Mouse (Mus musculus) forebrain, embryonic 15.5 days (tissue): ENCODE measurements at regions not wholly inside any gene's neighbourhood (a gene's known extent, or its start where the extent isn't known, plus 50 kb on each side); places are given as distances from the start of the nearest gene placed in this dataset.
A peak's percentile ranks its signal among the peaks of the same experiment; 100 is the strongest.
"Not testable (repeated sequence)": the region's sequence is repeated elsewhere in the genome, so short reads cannot be mapped to it uniquely, and the experiment has no call there.

ENCODE experiments used
- ATAC-seq: fragments of 200-750 bp; cut with Nextera tagmentation; replicated peaks from 2 replicates; pipeline ENCODE4 v1.8.0; 2017; ENCODE audit warnings: mild to moderate bottlenecking, moderate TSS enrichment, moderate library complexity
- H3K27ac ChIP-seq: fragments of 300-500 bp; sonication (generic); replicated peaks from 2 replicates; pipeline ENCODE4 v1.5.1; 2015; ENCODE audit warnings: mild to moderate bottlenecking, inconsistent platforms
- H3K27me3 ChIP-seq: fragments of 300-500 bp; sonication (generic); 2 replicates; pipeline ENCODE4 v1.6.1; 2015; ENCODE audit warnings: inconsistent platforms
- H3K36me3 ChIP-seq: fragments of 300-500 bp; sonication (generic); 2 replicates; pipeline ENCODE4 v1.6.1; 2015; ENCODE audit warnings: mild to moderate bottlenecking, inconsistent platforms
- H3K4me1 ChIP-seq: fragments of 300-500 bp; sonication (generic); 2 replicates; pipeline ENCODE4 v1.6.1; 2015; ENCODE audit warnings: inconsistent platforms
- H3K4me2 ChIP-seq: fragments of 300-500 bp; sonication (generic); replicated peaks from 2 replicates; pipeline ENCODE4 v1.6.1; 2015; ENCODE audit warnings: mild to moderate bottlenecking, inconsistent platforms
- H3K4me3 ChIP-seq: fragments of 300-500 bp; sonication (generic); 2 replicates; pipeline ENCODE4 v1.5.1; 2015; ENCODE audit warnings: mild to moderate bottlenecking, inconsistent platforms
- H3K9ac ChIP-seq: fragments of 300-500 bp; sonication (generic); replicated peaks from 2 replicates; pipeline ENCODE4 v1.6.1; 2015; ENCODE audit warnings: mild to moderate bottlenecking, inconsistent platforms
- H3K9me3 ChIP-seq: fragments of 300-500 bp; sonication (generic); 2 replicates; pipeline ENCODE4 v1.6.1; 2016; ENCODE audit warnings: inconsistent platforms
- WGBS: fragments of 180-500 bp; shearing (Covaris S2); methylation state at CpG from one replicate; pipeline ENCODE4 v1.1.7; 2015; ENCODE audit warnings: mixed read lengths; 5-methylcytosine and 5-hydroxymethylcytosine counted together

DNA sequence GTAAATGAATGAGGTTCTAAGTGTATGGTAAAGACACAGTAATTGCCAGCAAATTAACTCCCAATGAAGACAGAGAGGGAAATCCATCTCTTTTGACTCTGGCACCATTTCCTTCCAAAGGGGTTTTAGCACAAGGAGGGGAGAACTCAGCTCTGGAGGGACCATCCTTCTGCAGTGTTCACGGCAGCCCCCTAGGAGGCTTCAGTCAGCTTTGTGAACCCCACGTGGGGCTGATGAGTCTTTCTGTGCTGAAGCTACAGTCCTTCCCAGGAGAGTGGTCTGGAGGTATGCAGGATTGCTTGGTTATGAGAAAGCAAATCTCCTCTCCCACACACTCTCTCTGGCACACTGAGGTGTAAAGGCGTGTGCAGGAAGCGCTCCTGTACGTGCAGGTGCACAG, 280.7 kb downstream of the Setd4 start:
- no peak overlapping the region for H3K4me3 ChIP-seq
- no peak for ATAC-seq
- no peak overlapping the region for H3K9ac ChIP-seq
- H3K4me1 ChIP-seq = no peaks in the 10 kb centered on the region
- H3K9me3 ChIP-seq = peaks cover 4% of the 10 kb centered on the region
- WGBS = 71% methylated on average over 5 of the region's 5 CpGs
- no peaks in the 10 kb centered on the region for H3K27me3 ChIP-seq
- H3K27ac ChIP-seq = no peak overlapping the region
- H3K36me3 ChIP-seq = no peaks in the 10 kb centered on the region
- H3K4me2 ChIP-seq = no peak overlapping the region

GRCm38 (mm10) chr16:93319581-93319980, 284.3 kb downstream of the Setd4 start:
- Histone ChIP-seq H3K27ac (no peak overlapping the region), H3K4me2 (no peak overlapping the region), H3K9ac (no peak overlapping the region), H3K36me3 (no peaks in the 10 kb centered on the region), H3K4me1 (no peaks in the 10 kb centered on the region), H3K27me3 (no peaks in the 10 kb centered on the region), H3K9me3 (peaks cover 3% of the 10 kb centered on the region), H3K4me3 (no peak overlapping the region)
- no peak for ATAC-seq
- 80% methylated on average over 5 of the region's 5 CpGs for WGBS

DNA sequence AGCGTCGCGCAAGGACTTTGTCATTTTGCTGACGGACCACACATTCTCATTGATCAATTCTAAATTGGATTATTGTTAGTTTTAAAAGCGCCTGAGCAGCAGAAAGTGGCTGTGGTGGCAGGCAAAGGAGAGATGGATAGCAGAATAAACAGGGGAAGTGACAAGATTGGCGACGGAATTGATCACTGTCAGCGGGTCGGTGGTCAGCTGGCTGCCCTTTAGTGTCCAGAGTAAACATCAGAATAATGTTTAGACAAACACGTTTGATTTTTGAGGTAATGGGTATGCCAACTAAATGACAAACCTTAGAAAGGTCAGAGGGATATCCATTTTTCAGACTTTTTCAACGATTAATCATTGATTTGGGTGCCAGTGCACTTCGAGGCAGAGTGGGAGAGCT, 292.2 kb downstream of the Setd4 start:
- H3K36me3 ChIP-seq = no peaks in the 10 kb centered on the region
- no peaks in the 10 kb centered on the region for H3K27me3 ChIP-seq
- no peaks in the 10 kb centered on the region for H3K9me3 ChIP-seq
- no peak overlapping the region for H3K27ac ChIP-seq
- no peak overlapping the region for H3K9ac ChIP-seq
- H3K4me3 ChIP-seq = no peak overlapping the region
- no peak for ATAC-seq
- H3K4me2 ChIP-seq = no peak overlapping the region
- 70% methylated on average over 12 of the region's 12 CpGs for WGBS
- no peaks in the 10 kb centered on the region for H3K4me1 ChIP-seq

- Histone ChIP-seq H3K36me3 (no peaks in the 10 kb centered on the region), H3K4me1 (no peaks in the 10 kb centered on the region), H3K9me3 (no peaks in the 10 kb centered on the region), H3K4me3 (no peak overlapping the region), H3K9ac (no peak overlapping the region), H3K27ac (no peak overlapping the region), H3K27me3 (no peaks in the 10 kb centered on the region), H3K4me2 (no peak overlapping the region)
- 90% methylated on average over 2 of the region's 2 CpGs for WGBS
- no peak for ATAC-seq
Observed at GRCm38 (mm10) chr16:93308666-93309360, 295.1 kb downstream of the Setd4 start.

DNA sequence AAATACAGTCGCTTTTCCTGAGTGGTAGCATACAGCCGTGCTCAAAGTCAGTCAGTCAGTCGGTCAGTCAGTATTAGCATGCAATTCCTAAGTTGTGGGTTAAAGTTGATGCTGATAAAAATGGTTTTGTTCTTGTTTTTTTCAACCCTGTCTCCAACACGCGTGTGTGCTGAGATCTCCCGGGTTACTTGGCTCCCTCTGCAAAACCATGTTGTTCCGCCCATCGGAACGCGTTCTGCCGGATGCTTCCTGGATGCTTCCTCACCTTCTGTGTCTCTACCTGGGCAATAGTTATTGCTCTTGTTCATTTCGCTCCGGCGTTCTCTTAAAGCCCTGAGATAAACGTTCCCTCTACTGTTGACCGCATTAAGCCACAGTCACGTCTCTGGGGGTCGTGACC, 296.9 kb downstream of the Setd4 start:
- no peak overlapping the region for H3K9ac ChIP-seq
- no peaks in the 10 kb centered on the region for H3K4me1 ChIP-seq
- H3K4me3 ChIP-seq = no peak overlapping the region
- no peaks in the 10 kb centered on the region for H3K27me3 ChIP-seq
- H3K36me3 ChIP-seq = no peaks in the 10 kb centered on the region
- no peak overlapping the region for H3K4me2 ChIP-seq
- WGBS = 95% methylated on average over 18 of the region's 18 CpGs
- H3K27ac ChIP-seq = no peak overlapping the region
- no peak for ATAC-seq
- H3K9me3 ChIP-seq = no peaks in the 10 kb centered on the region

- not testable (repeated sequence) for H3K4me1 ChIP-seq, H3K4me3 ChIP-seq, H3K27ac ChIP-seq, H3K4me2 ChIP-seq, H3K36me3 ChIP-seq, H3K9me3 ChIP-seq, H3K9ac ChIP-seq, ATAC-seq, H3K27me3 ChIP-seq
- WGBS = 51% methylated on average over 7 of the region's 7 CpGs
Observed at GRCm38 (mm10) chr16:93306140-93306539, 297.7 kb downstream of the Setd4 start.

DNA sequence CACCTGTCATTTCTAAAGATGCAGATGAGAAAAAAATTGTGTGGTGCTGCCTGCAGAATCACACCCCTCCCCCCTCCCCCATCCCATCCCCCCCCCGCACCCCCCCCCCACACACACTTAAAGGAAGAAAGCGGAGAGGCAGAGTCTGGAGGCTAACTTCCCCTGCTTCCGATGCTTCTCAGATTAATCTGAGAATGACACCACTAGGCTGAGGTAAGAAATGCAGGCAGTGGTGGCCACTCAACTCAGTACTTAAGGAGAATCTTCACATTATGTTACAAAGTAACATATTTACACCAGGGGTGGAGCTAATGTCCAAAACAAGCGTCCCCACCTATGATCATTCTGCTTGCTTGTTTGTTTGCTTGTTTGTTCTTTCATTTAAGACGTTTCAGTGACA, 309.4 kb downstream of the Setd4 start:
- no peaks in the 10 kb centered on the region for H3K36me3 ChIP-seq
- ATAC-seq = no peak
- peaks cover 11% of the 10 kb centered on the region; the same call in 1 of the 2 replicates for H3K4me1 ChIP-seq
- no peak overlapping the region for H3K4me2 ChIP-seq
- no peak overlapping the region for H3K9ac ChIP-seq
- H3K9me3 ChIP-seq = no peaks in the 10 kb centered on the region
- H3K27ac ChIP-seq = no peak overlapping the region
- no peak overlapping the region for H3K4me3 ChIP-seq
- 0 out of 2 replicates have a peak, but pooled peaks cover 2% of the 10 kb centered on the region for H3K27me3 ChIP-seq
- WGBS = 38% methylated on average over 5 of the region's 5 CpGs

- peak; percentile 74 for ATAC-seq
- Histone ChIP-seq H3K9me3 (no peaks in the 10 kb centered on the region), H3K9ac (no peak overlapping the region), H3K27me3 (0 out of 2 replicates have a peak, but pooled peaks cover 2% of the 10 kb centered on the region), H3K4me3 (no peak overlapping the region), H3K27ac (no peak overlapping the region), H3K4me1 (peaks cover 11% of the 10 kb centered on the region; the same call in 1 of the 2 replicates), H3K36me3 (no peaks in the 10 kb centered on the region), H3K4me2 (no peak overlapping the region)
- 30% methylated on average over 13 of the region's 13 CpGs for WGBS
Observed at GRCm38 (mm10) chr16:93292965-93293653, 310.8 kb downstream of the Setd4 start.

GRCm38 (mm10) chr16:93292181-93292834, 311.6 kb downstream of the Setd4 start:
- Histone ChIP-seq H3K4me3 (no peak overlapping the region), H3K27me3 (0 out of 2 replicates have a peak, but pooled peaks cover 2% of the 10 kb centered on the region), H3K4me2 (no peak overlapping the region), H3K27ac (no peak overlapping the region), H3K9me3 (no peaks in the 10 kb centered on the region), H3K4me1 (peaks cover 11% of the 10 kb centered on the region; the same call in 1 of the 2 replicates), H3K36me3 (no peaks in the 10 kb centered on the region), H3K9ac (no peak overlapping the region)
- WGBS = 6% methylated on average over 14 of the region's 14 CpGs
- ATAC-seq = no peak

DNA sequence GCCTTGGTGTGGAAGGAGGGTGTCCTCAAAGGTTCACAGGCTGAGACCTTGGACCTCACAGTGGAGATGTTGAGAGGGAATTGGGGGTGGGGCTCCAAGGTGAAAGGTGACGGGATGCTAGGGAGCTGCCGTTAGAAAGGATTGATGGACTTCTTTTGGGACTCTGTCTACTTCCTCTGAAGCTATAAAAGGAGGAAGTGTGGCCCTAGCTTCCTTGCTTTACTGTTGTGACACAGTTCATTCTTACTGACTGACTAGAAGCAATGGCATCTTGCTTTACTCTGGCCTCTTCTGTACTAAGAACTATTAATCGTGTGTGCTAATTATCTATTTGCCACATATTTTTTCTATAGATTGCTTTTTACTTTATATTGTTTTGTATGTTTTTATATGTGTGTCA, 315.8 kb downstream of the Setd4 start:
- H3K27ac ChIP-seq = no peak overlapping the region
- 0 out of 2 replicates have a peak, but pooled peaks cover 2% of the 10 kb centered on the region for H3K27me3 ChIP-seq
- H3K4me3 ChIP-seq = no peak overlapping the region
- H3K9me3 ChIP-seq = no peaks in the 10 kb centered on the region
- H3K4me2 ChIP-seq = no peak overlapping the region
- no peak overlapping the region for H3K9ac ChIP-seq
- ATAC-seq = no peak
- WGBS = 89% methylated on average over 3 of the region's 3 CpGs
- peaks cover 11% of the 10 kb centered on the region; the same call in 1 of the 2 replicates for H3K4me1 ChIP-seq
- H3K36me3 ChIP-seq = no peaks in the 10 kb centered on the region

DNA sequence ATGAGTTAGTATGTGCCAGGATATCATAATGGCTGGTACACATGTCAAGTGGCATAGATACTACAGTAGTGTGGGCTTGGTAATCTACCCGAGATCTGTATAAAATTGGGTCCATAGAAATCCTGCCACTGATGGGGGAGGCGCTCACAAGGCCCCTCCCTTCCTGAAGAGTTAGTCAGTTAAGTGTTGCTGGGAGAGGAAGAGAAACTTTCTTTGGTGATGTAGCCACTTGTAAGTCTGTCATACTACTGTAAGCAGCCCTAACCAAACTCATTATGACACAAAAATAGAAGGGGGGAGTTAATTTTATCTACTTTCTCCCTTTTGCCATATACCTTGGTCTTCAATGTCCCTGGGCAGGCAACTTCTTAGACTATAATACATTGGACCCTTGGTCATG, 316.3 kb downstream of the Setd4 start:
- Histone ChIP-seq H3K4me1 (peaks cover 7% of the 10 kb centered on the region; the same call in 1 of the 2 replicates), H3K27me3 (0 out of 2 replicates have a peak, but pooled peaks cover 2% of the 10 kb centered on the region), H3K9me3 (no peaks in the 10 kb centered on the region), H3K4me2 (no peak overlapping the region), H3K36me3 (no peaks in the 10 kb centered on the region), H3K9ac (no peak overlapping the region), H3K4me3 (no peak overlapping the region), H3K27ac (no peak overlapping the region)
- no peak for ATAC-seq
- 90% methylated on average over 2 of the region's 2 CpGs for WGBS

DNA sequence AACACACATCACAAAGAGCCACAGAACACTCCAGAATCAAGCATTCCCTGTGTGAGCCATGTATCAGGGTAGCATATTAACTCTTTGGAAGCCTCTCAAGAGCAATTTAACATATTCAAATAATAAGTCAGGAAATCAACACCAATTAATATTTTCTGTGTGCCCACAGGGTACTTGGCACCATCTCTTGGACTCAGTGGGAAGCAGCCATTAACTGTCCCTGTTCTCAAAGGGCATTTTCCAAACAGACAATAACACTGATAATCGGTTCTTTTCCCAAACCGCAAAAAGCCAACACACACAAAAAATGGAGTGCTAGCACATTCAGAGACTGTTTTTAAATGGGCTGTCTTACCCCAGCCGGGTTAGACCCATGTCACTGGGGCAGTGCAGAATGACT, 317.0 kb downstream of the Setd4 start:
- Histone ChIP-seq H3K9me3 (no peaks in the 10 kb centered on the region), H3K36me3 (no peaks in the 10 kb centered on the region), H3K9ac (no peak overlapping the region), H3K4me2 (no peak overlapping the region), H3K27me3 (0 out of 2 replicates have a peak, but pooled peaks cover 2% of the 10 kb centered on the region), H3K27ac (no peak overlapping the region), H3K4me1 (0 out of 2 replicates have a peak, but pooled peaks cover 5% of the 10 kb centered on the region), H3K4me3 (no peak overlapping the region)
- no peak for ATAC-seq
- WGBS = 33% methylated on average over 3 of the region's 3 CpGs
